Mouse (Mus musculus) MN1 (cell line): ENCODE data around the gene 4930595D18Rik.
A peak's percentile ranks its signal among the peaks of the same experiment; 100 is the strongest.

Experiments
- DNase-seq: peaks from one replicate; pipeline ENCODE4 v3.0.0-alpha.2; 2016; ENCODE audit warnings: low spot score

4930595D18Rik gene

DNA sequence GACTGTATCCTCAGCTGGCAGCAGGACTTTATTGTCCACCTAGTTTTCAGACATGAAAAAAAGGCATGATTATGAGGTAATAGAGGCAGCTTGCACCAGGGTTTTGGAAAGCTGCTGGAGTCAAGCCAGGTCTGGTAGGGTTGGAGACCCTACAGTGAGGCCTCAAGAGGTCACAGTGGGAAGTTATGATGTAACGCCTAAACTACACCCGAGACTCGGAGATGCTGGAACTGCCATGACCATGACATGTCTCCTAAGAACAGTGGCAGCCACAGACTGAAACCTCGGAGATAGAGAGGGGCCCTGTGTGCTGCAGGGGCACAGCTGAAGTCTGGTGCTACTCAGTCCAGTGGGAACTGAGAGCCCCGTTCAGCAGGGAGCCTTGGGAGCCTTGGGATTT, at the start of gene 4930595D18Rik:
4930595D18Rik (minus strand) TSS at position 16 of the 400 bp plus-strand sequence.
- no peak for DNase-seq

DNA sequence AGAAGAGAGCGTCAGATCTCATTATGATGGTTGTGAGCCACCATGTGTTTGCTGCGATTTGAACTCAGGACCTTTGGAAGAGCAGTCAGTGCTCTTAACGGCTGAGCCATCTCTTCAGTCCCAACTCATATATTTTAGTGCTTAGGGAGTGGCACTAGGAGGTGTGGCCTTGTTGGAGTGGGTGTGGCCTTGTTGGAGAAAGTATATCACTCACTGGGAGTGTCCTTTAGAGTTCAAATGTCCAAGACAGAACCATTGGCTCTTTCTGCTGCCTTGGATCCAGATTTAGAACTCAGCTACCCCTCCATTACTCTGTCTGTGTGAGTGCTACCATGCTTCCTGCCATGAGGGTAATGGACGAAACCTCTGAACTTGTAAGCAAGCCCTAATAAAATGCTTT, 49.5 kb upstream of the 4930595D18Rik start:
- DNase-seq, result no peak

DNA sequence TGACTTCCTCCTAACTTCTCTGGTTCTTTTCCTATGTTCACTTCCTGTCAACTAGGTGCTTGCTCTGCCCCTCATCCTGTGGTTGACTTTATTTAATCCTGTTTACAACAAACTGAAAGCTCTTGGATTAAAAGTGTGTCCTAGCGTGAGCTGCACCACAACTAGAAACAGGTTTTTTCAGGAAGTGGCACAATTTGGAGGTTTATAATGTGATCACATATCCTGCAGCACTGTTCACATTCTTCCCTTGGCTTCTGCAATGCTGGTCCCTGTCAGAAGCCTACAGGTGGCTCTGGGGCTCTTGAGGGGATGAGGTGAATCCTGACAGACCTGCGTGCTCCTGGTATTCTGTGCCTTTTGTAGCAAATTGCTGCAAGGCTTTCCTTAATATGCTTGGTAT, 46.5 kb upstream of the 4930595D18Rik start:
- DNase-seq, result no peak

DNA sequence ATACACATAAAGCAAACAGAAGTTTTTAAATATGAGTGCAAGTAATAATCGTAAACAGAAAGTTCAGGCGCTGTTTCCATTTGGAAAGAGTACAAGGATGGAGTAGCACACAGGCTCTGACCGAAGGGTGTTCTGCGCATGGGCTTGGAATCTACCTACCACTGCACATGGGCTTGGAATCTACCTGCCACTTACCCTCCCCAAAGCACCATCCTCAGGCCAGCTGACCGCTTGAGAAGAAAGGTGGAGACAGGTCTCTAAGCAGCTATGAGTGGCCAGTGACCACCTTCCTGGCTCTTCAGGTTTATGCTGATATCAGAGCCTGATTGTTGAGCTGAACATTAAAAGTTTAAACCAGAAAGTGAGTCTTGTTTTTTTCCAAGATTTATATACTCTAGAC, 44.2 kb upstream of the 4930595D18Rik start:
- DNase-seq, result no peak

DNA sequence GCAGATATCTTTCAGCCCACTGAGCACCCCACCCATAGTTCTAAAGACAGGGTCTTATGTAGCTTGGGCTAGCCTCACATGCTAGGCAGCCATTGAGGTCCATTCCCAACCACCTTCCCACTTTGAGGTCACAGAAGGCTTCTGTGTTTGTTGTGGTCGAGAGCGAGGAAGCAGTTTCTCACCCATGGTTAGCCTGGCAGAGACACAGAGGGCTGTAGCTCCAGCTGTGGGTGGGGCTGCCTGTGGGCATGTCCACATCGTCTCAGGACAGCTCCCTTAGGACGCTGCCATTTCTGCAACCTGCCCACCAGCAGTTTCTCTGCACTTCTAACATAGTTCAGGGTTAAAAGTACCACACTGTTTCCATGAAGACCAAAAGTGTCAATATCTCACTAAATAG, 43.1 kb upstream of the 4930595D18Rik start:
- no peak for DNase-seq

DNA sequence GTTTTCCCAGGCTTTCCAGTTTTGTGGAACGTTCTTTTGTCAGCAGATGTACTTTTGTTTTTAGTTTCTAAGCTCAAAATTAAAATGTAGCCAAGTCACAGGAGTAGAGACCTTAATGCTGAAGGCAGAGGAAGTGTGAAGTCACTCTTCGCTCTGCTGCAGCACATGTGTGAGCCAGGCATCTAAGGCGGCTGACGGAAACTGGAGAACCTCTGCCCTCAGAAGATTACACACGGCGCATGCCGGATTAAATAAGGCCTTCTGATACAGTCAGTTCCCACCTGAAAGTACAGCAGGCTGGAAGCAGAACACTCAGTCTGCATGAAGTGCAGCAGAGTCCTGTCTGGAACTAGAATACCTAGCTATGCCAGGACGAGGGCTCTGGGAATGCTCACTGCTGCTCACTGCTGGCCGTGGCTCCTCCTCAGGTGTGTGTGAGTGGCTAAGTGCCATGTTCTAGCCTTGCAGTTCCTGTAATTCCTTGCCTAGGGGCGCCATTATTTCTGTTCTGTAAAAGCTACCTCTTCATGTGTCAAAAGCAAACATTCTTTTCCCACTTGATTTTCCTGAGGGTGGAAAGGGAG, 41.0 kb upstream of the 4930595D18Rik start:
- DNase-seq, result no peak

DNA sequence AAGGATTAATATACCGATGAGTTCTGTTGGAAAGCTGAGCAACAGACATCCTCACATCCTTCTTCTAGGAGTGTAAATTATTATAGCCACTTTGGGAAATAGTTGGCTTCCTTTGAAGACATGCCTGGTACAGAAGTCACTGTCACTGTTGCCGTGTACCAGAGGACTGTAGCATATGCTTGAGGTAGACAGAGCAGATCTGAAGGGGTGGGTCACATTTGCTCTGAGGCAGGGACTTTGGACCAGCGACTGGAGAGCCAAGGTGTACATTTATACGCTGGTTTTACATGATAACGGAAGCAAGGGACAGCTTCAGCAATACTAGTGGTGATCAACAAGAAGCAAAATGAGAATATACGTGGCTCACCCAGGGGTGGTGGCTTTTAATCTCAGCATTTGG, 34.6 kb upstream of the 4930595D18Rik start:
- no peak for DNase-seq

DNA sequence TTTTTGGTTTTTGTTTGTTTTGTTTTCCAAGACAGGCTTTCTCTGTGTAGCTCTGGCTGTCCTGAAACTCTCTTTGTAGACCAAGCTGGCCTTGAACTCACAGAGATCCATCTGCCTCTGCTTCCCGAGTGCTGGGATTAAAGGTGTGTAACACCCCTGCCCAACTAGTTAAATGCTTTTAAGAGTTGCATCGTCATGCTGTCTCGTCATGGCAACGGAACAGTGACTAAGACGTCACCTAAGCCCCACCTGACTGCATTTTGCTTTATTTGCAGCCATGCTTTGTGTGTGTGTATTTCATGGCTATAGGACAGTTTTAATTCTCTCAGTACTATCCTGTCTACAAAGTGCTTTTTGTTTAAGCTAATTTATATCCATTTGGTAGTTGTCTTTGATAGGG, 27.4 kb upstream of the 4930595D18Rik start:
- no peak for DNase-seq

DNA sequence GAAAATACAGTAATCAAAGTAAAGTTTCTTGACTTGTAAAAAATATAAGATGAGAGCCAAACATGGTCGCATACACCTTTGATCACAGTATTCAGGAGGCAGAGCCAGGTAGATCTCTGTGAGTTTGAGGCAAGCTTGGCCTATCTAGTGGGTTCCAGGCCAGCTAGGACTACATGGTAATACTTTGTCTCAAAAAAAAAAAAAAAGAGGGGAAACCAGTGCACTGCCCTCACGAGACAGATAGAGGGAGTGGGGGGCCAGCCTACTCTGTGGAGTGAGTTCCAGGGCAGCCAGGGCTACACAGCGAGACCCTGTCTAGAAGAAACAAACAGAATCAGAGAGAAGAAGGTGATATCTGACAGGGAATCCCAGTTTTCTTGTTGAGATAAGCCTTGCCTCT, 23.4 kb upstream of the 4930595D18Rik start:
- DNase-seq, result no peak

DNA sequence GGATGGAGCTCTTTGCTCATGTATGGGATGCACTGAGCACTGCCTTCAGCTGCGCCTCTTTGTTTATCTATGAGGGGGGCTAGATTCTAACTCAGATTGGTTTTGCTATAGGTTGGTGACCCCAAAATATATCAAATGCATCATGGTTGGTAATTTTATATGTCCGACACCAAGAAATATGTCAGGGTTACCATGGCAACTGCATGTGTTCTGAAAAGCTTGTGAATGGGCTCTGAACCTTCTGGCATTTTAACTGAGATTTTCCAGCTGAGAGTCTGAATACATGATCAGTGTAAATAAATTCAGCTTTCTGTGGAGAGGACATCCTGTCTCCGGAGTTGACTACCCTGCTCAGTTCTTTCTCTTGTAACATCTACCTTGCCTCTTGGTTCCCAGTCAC, 19.7 kb upstream of the 4930595D18Rik start:
- no peak for DNase-seq

DNA sequence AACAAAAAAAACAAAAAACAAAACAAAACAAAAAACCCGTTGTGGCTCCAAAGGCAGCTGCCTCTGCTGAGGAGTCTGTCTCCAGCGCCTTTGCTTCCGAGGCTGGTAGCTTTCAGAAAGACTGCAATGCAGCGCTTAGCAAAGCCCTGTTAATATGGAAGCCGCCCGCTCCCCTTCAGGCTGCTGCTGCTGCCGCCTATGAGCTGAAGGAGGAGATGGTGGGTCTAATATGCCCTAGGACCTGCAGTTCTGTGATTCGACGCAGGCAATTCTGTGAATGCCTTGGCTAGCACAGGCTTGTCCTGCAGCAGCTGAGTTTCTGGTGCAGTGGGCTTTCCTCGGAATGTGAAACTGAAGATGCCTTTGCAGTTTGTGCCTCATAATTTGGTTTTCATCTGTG, 18.8 kb upstream of the 4930595D18Rik start:
- no peak for DNase-seq

DNA sequence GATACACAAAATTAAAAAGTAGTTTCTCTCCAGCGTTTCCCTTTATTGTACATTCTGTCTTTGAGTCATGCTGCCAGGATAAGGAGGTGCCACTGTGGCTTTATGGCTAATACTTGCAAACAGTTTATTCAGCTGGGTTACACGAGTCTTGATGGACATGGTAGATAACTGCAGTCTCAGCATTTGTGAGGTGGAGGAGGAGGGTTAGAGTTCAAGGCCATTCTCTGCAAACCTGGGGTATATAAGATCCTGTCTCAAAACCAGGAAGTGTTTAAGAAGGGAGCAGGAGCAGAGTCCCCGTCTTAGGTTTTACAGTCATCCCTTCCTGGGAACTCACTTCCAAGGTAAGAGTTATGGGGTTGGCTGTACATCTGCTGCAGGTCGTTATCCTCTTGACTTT, 12.3 kb upstream of the 4930595D18Rik start:
- no peak for DNase-seq

DNA sequence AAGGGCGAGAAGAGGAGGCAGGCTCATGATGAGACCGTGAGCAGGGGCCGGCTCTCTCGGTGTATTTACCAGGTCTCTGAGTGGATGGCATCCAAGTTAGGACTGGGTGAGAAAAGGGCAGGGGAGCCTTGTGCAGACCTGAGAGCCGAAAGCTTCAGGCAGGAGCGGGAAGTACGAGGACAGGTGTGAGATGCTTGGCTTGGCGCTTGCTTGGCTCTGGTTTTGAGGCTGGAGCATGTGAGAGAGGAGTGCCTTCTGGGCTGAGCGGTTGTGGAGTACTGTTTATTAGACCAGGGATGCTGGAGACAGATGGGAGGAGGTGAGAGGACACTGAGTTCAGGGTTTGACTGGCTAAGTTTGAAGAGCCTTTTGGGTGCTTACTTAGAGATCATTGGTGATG, 9.0 kb upstream of the 4930595D18Rik start:
- no peak for DNase-seq

DNA sequence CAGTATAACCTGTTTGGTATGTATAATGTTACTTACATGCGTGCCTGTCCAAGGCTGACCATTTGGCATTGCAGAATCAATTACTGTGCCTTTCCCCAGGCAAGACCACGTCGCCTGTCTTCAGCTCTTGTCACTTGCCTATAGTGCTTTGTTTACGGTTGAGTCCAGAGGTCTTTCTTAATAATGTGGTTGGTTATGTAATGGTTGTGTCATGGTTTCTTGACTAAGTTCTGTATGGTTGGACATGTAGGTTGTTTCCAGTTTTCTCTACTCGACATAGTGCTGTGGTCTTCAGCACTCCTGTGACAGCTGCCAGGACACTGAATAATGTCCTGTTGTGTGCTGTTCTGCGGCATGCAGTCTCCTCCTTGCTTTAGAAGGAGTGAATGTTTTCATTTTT, 8.5 kb upstream of the 4930595D18Rik start:
- no peak for DNase-seq

DNA sequence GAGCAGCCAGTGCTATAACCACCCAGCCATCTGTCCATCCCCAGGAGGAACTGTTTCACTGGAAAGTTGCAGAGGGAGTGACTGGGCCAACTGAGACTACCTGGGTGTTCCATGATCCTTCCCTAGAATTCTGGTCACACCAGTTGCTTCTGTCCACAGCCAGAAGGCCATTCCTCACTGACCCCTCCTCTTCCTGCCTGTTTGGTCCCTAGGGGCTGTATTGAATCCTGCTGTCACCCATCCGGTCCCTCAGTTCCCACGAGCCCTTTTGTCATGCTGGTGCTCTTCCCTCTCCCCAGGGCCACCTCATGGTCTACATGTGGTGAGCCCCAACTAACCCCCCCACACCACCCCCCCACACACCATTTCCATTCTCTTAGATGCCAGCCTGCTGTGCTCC, 6.6 kb upstream of the 4930595D18Rik start:
- DNase-seq, result no peak

DNA sequence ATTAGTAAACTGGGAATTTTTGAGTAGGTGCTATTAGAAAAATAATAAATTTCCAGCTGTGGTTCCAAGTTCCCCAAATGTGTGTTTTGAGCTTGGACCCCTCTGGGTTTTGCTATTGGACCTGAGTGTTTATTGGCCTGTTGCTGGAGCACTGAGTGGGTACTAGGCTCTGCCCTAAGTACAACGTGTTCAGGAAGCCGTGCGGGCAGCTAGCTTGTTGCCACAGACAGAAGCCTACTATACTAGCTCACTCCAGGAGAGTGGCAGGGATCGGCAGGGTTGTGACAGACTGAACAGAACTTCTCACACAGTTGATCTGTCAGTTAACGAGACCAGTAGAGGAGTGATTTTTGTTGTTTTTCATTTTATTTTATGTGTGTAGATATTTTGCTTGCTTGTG, 6.1 kb upstream of the 4930595D18Rik start:
- no peak for DNase-seq

DNA sequence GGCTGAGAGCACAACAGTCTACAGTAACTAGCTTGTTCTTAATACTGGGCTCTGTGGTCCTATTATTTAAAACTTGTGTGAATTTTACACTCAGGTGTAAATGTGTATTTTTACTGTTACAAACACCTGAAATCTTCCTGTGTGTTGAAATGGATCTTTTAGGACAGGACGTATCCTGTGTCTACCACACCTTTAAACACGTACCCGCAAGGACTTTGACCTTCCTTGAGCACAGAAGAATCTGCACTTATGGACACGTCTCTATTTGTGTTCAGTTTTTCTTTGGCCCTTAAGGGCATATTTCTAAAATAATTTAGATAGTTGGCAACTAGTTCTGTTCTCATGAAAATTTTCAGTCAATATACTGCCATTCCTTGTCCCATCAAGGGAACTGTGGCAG, 4.0 kb upstream of the 4930595D18Rik start:
- no peak for DNase-seq

DNA sequence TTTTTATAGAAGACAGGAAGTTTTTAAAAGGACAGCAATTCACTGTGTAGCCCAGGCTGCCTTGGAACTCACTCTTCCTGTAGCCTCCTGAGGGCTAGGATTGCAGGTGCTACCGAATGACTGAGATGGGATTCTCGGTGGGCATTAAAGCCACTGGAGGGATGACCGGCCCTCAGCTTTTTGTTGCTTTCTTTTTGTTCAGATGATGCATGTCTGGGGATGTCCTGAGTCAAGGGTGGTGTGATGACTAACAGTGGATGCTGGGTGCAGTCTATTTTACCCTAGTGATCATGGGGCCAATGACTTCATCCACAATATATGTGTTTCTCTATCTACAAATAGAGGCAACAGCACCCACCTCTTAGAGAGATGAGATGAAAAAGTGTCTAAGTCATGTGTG, 2.7 kb upstream of the 4930595D18Rik start:
- DNase-seq, result no peak

DNA sequence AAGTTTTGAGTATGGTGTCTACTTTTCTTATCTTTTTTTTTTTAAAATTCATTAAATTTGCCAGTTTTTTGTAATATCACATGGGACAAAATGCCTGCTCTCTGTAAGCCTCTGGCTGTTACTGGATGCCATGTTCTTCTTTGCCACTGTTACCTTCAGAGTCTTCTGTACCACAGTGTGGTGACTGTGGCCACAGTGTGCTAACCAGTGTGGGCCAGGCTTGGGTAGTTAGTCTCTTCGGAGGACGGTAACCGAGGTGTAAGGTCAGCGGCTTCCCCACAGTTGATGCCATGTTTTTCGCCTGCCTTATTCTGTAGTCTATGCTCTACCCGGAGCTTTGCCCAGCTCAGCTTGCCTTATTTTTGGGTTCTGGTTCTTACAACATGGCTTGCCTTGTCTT, 1.9 kb downstream of the 4930595D18Rik start:
- no peak for DNase-seq

DNA sequence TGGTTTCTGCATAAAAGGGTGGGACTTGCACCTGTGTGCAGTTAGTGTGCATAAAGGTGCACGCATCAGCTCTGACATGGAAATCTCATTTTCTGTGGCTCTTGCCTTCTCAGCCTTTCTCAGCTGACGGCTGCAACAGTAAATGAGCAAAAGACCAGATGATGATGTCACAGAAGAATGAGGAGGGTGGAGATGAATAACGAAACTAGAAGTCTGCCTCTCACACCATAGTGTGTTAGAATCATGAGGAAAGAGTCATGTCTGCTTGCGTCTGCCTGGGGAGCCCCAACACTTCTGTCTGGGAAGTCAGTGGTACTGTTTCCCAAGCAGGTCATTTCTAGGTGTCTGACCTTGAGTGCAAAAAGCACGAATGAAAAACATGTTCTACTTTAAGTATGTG, 2.4 kb downstream of the 4930595D18Rik start:
- no peak for DNase-seq

DNA sequence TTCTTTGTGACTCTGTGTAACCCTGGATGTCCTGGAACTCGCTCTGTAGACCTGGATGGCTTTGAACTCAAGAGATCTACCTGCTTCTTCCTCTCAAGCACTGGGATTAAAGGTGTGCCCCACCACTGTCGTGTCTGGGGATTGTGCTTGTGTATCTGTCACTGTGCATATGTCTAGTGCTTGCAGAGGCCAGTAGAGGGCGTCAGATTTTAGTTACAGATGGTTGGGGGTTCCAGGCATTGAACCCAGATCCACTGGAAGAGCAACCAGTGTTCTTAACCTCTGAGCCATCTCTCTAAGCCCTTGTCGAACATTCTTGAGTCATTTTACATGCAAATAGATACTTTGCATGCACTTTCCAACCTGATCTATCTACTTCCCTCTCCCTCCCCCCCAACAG, 5.5 kb downstream of the 4930595D18Rik start:
- DNase-seq, result no peak

DNA sequence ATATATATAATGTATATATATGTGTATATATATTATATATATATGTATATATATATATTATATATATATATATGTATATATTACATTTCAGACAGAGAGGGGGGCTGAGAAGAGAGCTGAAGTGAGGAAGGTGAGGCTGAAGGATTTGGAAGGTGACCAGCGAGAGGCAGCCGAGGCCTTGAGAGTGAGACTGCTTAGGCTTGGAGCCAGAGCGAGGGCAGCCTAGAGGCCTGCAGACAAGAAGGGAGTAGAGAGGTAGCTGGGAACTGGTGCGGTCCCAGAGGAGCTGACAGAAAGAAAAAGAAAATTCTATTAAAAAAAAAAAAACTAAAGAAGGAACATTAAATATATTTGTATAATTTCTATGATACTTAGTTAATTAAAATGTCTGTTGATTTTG, 15.4 kb downstream of the 4930595D18Rik start:
- DNase-seq, result no peak

DNA sequence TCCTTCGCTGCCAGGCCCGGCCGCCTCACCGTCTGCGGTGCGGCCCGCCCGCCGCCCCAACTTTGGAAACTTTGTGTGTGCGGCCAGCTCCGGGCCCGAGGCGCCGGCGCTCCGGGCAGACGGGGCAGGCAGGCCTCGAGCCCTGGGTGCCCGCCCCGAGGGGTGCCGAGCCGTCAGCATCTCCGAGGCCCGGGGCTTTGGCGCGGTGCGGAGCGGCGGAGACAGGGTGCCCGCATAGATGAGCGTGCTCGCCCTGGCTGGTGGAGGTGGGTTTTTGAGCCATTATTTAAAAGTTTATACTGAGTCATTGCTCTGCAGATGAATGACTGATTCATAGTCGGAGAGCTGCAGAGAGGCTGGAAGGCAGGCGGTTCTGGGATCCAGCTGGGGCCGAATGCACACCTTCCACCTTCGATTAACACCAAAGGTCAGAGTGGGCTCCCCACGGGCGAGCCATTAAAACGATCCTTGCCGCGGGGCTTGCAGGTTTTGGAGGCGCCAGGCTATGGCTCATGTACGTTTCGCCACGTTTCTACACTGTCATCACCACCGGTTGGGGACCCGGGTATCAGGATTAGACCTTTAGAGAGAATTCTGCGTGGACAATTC, 17.5 kb downstream of the 4930595D18Rik start:
- peak; percentile 15 for DNase-seq

DNA sequence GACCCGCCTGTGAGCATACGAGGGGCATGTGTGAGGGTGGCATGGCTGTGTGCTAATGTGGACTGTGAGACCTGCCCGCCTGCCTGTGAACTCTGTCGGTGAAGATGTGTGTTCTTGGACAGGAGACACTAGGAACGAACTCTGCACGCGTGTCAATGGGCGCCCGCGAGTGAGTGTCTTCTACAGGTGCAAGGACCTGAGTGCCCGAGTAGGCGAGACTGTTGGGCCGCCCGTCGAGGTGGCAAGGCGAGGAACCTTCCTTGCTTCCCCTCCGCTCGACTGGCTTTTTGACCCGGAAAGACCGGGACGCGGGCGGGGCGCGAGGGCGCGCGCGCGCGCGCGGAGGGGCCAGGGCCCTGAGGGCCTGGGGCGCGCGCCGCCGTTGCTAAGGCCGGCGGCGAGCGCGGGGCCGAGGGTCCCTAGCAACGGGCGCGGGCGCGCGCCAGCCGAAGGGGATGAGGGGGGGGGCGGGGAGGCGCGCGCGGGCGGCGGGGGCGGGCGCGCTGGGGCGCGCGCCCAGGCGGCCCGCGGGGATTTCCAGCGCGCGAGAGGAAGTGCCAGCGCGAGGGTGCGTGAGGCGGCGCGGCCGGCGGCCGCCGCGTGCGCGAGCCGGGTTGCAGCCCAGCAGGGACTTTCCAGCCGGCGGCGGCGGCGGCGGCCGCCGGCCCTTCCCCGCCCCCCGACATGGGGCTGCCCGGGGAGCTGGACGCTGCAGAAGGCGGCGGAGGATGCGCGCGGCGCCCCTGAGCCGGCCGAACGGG, 18.3 kb downstream of the 4930595D18Rik start, which contains the start of gene Traf3:
Traf3 (plus strand) TSS at position 540 of the 761 bp plus-strand sequence.
- DNase-seq, result peak; percentile 75
